Mouse (Mus musculus) spleen, adult 2 months (tissue): ENCODE results near the gene Prelp. TPM values are rescaled to one million over a fixed set of nuclear protein-coding genes. Genes with fewer than 3 reads are reported as not detected.

ENCODE experiments used
- DNase-seq, 2 experiments: peaks; one replicate each; pipeline versions ENCODE4 v3.0.0 to v3.0.0-alpha.2; 2012 to 2021; ENCODE audit warnings: low spot score in 2 of 2, low read depth in 1 of 2
- H3K27ac ChIP-seq: fragments of 200-500 bp; 2 replicates; pipeline ENCODE4 v1.5.1; 2012; ENCODE audit warnings: low read length, inconsistent platforms; ENCODE audit not compliant: insufficient read depth
- H3K27me3 ChIP-seq: fragments of 200-500 bp; 2 replicates; pipeline ENCODE4 v1.6.1; 2012; ENCODE audit warnings: mild to moderate bottlenecking, moderate library complexity, low read length, inconsistent platforms; ENCODE audit not compliant: control insufficient read depth, insufficient read depth
- H3K36me3 ChIP-seq: fragments of 200-500 bp; 2 replicates; pipeline ENCODE4 v1.6.1; 2012; ENCODE audit warnings: mild to moderate bottlenecking, low read length, inconsistent platforms; ENCODE audit not compliant: control insufficient read depth, insufficient read depth
- H3K4me1 ChIP-seq: fragments of 200-500 bp; 2 replicates; pipeline ENCODE4 v1.6.1; 2011; ENCODE audit warnings: inconsistent platforms; ENCODE audit not compliant: control insufficient read depth, insufficient read depth, insufficient read length
- H3K4me3 ChIP-seq: fragments of 200-500 bp; 2 replicates; pipeline ENCODE4 v1.5.1; 2011; ENCODE audit warnings: mild to moderate bottlenecking, inconsistent platforms; ENCODE audit not compliant: insufficient read depth, insufficient read length; ENCODE audit errors: extremely low read depth
- CTCF ChIP-seq: fragments of 200-500 bp; IDR thresholded peaks from 2 replicates; pipeline ENCODE4 v1.5.1; 2011; ENCODE audit warnings: mild to moderate bottlenecking, inconsistent platforms; ENCODE audit not compliant: insufficient read depth, insufficient read length, insufficient replicate concordance; ENCODE audit errors: extremely low read depth
- POLR2A ChIP-seq: fragments of 200-500 bp; IDR thresholded peaks from 2 replicates; pipeline ENCODE4 v1.6.1; 2011; ENCODE audit warnings: low read depth, low read length, inconsistent platforms
- WGBS: fragments of 180-500 bp; shearing (Covaris S2); methylation state at CpG from one replicate; pipeline ENCODE4 v1.1.7; 2018; 5-methylcytosine and 5-hydroxymethylcytosine counted together
- polyA plus RNA-seq: library from polyadenylated mRNA; depleted of rRNA; stranded (reverse); fragments of >200 nt; gene quantifications from 2 replicates; pipeline ENCODE4 v1.2.3, GENCODE M21; 2012

Prelp gene
- polyA plus RNA-seq, 1 experiment, result 18.1 TPM

DNA sequence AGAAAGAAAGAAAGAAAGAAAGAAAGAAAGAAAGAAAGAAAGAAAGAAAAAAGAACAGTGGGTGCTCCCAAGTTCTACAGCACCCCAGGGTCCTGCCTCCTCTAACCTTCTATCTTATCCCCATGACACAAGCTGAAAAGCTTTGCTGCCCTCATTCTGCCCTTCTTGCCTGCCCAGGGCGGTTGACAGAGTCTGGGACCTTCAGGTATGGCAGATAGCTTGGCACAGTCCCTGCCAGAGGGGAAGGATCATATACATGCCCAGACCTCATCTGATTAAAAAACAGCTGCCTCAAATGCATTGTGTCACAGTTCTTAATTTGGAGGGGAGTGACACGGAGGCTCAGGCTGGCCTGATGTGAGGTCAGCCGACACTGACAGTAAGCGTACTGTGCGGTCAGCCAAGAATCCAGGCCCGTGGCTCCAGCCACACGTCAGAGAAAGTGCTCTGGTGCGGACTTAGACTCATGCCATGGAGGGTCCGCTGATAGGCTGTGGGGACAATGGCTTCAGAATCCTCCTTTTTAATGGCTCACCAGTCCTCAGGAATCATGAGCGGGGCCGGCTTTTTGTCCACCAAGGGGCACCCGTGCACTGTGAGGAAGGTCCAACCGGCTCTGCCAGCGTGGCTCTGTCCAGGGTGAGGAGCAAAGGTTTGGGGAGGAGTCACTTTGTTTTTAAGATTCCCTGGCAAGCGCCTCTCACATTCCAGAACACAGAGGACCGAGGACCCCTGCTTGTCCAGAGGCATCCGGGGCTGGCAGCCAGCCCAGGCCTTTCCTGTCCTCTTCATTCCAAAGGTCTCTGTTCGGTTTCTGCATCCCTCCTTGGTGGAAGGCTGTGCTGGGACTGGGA, 40.3 kb upstream of the Prelp start:
- DNase-seq, result no peak
- Histone ChIP-seq H3K27me3 (no peaks in the 10 kb centered on the region), H3K4me1 (no peaks in the 10 kb centered on the region), H3K4me3 (no peak overlapping the region), H3K36me3 (no peaks in the 10 kb centered on the region), H3K27ac (no peak overlapping the region)
- WGBS, result 63% methylated on average over 18 of the region's 18 CpGs
- TF ChIP-seq POLR2A (no peak), CTCF (no peak)

DNA sequence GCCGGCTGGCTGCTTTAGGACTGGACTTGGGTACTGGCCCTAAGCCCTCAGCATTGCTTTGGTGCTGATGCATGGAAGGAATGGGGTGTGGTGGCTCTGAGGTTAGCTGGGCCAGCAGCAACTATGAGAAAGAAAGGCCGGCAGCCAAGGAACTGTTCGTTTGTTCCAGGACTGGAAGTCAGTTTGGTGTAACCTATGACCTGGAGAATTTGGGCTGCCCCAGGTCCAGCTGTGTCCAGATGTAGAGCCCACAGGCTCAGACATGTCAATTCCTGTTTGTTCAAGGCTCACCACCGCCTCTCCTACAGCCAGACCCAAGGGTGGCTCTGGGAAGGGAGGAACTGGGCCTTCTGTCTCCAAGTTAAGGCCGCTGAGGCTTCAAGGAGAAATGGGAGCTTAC, 38.3 kb upstream of the Prelp start:
- H3K36me3 ChIP-seq, result no peaks in the 10 kb centered on the region
- 94% methylated on average over 5 of the region's 5 CpGs for WGBS
- TF ChIP-seq POLR2A (no peak), CTCF (no peak)
- H3K27me3 ChIP-seq, result no peaks in the 10 kb centered on the region
- DNase-seq, result no peak
- no peak overlapping the region for H3K27ac ChIP-seq
- no peak overlapping the region for H3K4me3 ChIP-seq
- no peaks in the 10 kb centered on the region for H3K4me1 ChIP-seq

DNA sequence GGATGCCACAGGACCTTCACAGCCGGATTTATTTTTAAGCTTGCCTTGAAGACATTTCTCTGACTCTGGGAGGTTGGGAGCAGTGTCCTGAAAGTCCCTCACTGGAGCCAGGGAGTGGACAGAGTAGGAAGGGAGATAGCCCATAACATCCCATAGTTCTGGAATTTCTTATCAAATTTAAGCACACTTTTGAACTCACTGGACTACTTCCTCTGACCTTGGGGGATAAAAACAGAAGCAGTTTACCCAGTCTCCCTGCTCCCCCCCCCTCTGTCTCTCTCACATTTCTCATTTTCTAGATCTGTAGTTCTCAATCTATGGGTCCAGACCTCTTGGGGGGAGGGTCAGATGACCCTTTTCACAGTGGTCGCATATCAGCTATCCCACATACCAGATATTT, 32.8 kb upstream of the Prelp start:
- DNase-seq, result no peak
- Histone ChIP-seq H3K4me1 (no peaks in the 10 kb centered on the region), H3K4me3 (no peak overlapping the region), H3K27ac (no peak overlapping the region), H3K36me3 (no peaks in the 10 kb centered on the region), H3K27me3 (no peaks in the 10 kb centered on the region)
- 64% methylated on average over 2 of the region's 2 CpGs for WGBS
- no peak for TF ChIP-seq POLR2A
- no peak for TF ChIP-seq CTCF

DNA sequence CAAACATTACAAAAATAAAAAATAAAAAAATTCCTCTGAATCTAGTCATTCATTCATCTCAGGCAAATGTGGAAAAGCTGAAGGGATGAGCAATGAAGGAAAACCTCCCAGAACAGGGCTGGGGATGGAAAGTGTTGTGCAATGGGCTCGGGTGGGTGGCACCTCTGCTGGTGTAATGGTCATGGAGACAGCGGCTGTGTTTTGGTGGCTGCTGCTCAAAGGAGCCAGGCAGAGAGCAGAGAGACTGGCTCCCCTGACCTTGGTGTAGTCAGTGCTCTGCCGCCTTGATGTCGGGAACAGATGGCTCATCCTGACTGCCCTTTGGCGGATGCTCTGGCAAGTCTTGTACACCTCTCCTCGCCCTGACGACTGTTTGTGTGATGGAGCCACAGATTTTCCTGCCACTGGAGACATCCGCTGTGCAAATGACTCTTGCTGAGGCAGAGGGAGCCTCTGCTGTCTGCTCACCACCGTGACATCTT, 32.1 kb upstream of the Prelp start:
- no peaks in the 10 kb centered on the region for H3K4me1 ChIP-seq

DNA sequence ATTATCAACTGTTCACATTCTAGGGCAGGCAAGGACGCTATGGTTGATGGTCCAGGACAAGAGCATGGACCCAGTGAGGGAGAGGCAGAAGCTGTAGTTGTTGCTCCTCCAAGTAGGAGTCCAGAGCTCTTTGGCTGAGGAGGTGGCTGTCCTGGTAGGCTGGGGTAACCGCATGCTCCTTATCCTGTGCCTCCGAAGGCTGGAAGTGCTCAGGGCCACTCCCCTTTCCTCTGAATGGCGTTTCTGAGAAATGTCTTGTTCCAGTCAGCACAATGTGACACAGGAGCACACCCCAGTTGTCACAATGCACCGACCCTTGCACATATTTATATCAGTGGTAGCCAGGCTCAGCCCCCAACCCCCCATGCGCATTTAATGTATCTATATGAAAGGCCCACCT, 30.4 kb upstream of the Prelp start:
- Histone ChIP-seq H3K27me3 (no peaks in the 10 kb centered on the region), H3K27ac (no peak overlapping the region), H3K36me3 (no peaks in the 10 kb centered on the region), H3K4me3 (no peak overlapping the region), H3K4me1 (no peaks in the 10 kb centered on the region)
- DNase-seq, result no peak
- WGBS, result 50% methylated on average over 6 of the region's 6 CpGs
- TF ChIP-seq POLR2A (no peak), CTCF (no peak)

More for the DNA sequence above, 32.1 kb upstream of the Prelp start:
- Histone ChIP-seq H3K27ac (no peak overlapping the region), H3K27me3 (no peaks in the 10 kb centered on the region), H3K36me3 (no peaks in the 10 kb centered on the region), H3K4me3 (no peak overlapping the region)
- no peak for DNase-seq
- WGBS, result 88% methylated on average over 9 of the region's 9 CpGs
- TF ChIP-seq POLR2A, result no peak
- no peak for TF ChIP-seq CTCF

- no peak for DNase-seq
- no peaks in the 10 kb centered on the region for H3K36me3 ChIP-seq
- no peak overlapping the region for H3K4me3 ChIP-seq
- WGBS, result 65% methylated on average over 7 of the region's 7 CpGs
- H3K27me3 ChIP-seq, result no peaks in the 10 kb centered on the region
- no peak for TF ChIP-seq POLR2A
- no peak for TF ChIP-seq CTCF
- H3K27ac ChIP-seq, result no peak overlapping the region
- H3K4me1 ChIP-seq, result no peaks in the 10 kb centered on the region
Measured at GRCm38 (mm10) chr1:133950061-133950782, 29.0 kb upstream of the Prelp start.

GRCm38 (mm10) chr1:133945106-133945505, 23.9 kb upstream of the Prelp start:
- TF ChIP-seq CTCF (no peak), POLR2A (no peak)
- Histone ChIP-seq H3K27me3 (no peaks in the 10 kb centered on the region), H3K27ac (no peak overlapping the region), H3K4me3 (no peak overlapping the region), H3K36me3 (no peaks in the 10 kb centered on the region), H3K4me1 (no peaks in the 10 kb centered on the region)
- 89% methylated on average over 3 of the region's 3 CpGs for WGBS
- no peak for DNase-seq
